Mouse (Mus musculus): Measurements from ENCODE around the gene 1700074P13Rik. TPM values are rescaled to one million over a fixed set of nuclear protein-coding genes. Genes with fewer than 3 reads are reported as not detected.
"Not testable (repeated sequence)": the region's sequence is repeated elsewhere in the genome, so short reads cannot be mapped to it uniquely, and the experiment has no call there.

1700074P13Rik gene
- not detected for total RNA-seq (2022)

DNA sequence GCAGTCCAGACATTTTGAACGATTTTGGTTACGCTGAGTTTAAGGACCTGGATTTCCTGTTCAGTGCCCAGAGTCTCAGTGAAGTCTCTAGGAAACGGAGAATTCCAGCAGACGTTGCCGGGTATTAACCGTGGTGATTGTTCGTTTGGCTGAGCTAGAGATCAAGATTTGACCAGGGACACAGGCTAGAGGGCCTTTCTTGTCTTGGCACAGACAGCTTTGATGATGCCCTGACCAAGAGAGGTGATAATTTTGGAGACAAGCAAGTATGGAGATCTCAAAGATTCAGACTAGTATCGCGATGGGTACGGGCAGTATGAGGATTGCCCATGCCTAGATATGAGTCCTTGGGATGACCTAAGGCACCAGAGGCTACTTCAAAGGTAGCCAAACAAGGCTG lies at the start of gene 1700074P13Rik:
1700074P13Rik (minus strand) TSS at position 101 of the 400 bp plus-strand sequence.
- DNase-seq (ENCODE audit: low spot score) = no peak

DNA sequence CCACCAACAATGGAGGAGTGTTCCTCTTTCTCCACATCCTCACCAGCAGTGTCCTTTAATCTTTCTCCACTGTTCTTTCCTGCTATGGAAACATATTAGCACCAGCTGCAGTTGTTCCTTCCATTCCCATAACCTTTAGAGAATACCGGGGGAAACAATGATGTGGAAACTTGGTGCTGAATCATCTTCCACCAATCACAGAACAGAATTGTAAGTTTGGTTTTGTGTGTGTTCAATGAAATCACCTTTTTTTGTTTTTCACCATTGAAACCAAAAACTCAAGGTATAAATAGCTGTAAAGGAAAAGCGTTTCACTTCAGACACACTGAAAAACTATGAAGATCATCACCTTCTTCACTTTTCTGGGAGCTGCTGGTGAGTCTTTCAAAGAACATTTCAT lies 24.1 kb upstream of the 1700074P13Rik start, which contains the start of gene 1810009J06Rik:
1810009J06Rik (plus strand) TSS at position 301 of the 400 bp plus-strand sequence.
- not testable (repeated sequence) for DNase-seq (ENCODE audit: low spot score)

DNA sequence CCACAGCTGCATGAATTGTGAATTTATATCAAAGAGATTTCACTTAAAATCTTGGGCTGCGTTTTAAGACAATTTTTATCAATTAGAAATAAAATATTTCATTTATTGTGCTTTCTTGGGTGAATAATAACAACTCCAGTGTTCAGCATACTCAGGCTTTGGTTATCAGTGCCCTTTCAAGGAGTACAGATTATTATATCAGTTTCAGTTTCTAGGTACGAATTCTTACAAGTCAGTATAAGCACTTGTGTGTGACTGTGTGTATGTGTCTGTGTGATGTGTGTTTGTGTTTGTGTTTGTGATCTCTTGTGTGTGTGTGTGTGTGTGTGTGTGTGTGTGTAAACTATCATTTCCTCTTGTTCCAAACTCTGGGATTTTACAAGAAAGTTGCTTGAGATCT lies 13.4 kb upstream of the 1700074P13Rik start:
- DNase-seq (ENCODE audit: low spot score) = no peak

DNA sequence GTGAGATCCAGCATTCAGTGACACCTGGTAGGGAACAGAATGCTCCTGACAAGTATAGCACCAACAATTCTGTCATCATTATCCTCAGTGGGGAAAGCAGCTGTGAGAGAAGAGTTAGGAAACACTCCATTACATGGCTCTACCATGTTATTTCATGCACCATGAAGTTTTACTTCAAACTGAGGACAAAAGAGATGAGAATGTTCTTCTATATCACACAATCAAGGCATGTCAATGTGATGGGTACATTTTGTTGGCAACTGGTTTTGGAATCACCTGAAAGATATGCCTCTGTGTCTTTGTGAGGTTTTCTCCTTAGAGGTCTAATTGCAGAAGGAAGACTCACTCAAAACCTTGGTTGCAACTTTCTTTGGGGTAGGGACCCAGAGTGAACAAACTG lies 11.4 kb upstream of the 1700074P13Rik start, which contains the start of gene Gm4744:
Gm4744 (minus strand) TSS at position 101 of the 400 bp plus-strand sequence.
- DNase-seq (ENCODE audit: low spot score) = no peak

DNA sequence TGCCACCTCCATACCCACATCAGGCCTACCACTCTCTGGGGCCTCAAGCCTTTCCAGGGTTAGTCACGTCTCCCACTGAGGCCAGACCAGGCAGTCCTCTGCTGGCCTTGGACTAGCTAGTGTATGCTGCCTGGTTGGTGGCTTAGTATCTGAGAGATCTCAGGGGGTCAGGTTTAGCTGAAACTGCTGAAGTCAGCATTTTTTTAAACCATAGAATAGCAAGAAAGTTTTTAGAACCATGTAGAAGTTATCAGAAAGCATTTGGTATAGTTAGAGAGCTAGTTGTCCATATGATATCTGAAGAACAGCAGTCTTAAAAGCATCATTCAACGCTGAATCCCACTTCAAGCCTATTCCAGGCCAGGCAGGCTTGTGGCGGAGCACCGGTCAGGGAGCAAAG lies 20.4 kb downstream of the 1700074P13Rik start:
- DNase-seq (ENCODE audit: low spot score) = no peak

DNA sequence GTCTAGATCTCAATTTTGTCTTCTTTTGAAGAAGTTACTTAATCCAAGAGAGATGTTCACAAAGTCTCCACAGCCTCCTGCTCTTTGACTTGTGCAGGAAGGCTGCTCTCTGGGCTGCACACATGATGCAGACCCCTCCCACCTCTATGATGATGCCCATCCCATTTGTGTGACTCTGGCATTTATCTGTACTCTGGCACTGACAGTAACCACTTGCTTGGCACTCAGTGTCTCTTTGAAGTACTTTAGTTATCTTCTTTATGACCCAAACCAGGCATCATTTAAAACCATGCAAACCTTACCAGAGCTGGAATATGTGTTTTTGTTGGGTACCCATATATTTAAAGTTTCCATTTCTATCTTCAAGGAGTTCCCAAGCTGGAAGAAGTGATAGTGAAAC lies 40.1 kb downstream of the 1700074P13Rik start, which contains the start of gene Prss58:
Prss58 (minus strand) TSS at position 101 of the 400 bp plus-strand sequence.
- no peak for DNase-seq (ENCODE audit: low spot score)

DNA sequence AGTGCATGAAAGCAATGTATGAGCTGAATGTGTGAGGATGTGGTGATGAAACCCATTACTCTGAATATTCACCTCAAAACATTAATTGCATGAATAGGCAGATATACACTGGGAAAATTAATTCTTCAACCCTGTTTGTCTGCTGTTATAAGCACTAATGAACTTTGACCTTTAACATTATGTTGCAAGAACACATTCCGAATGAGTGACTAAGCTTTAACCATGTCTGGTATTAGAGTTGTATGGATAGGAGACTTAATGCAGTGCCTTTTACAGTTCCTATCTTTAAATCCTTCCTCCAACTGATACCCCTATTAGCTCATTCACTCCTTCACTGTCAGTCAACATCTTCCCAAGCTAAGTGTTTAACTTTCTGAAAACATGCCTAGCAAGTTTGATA lies 45.6 kb downstream of the 1700074P13Rik start:
- DNase-seq (ENCODE audit: low spot score) = no peak

DNA sequence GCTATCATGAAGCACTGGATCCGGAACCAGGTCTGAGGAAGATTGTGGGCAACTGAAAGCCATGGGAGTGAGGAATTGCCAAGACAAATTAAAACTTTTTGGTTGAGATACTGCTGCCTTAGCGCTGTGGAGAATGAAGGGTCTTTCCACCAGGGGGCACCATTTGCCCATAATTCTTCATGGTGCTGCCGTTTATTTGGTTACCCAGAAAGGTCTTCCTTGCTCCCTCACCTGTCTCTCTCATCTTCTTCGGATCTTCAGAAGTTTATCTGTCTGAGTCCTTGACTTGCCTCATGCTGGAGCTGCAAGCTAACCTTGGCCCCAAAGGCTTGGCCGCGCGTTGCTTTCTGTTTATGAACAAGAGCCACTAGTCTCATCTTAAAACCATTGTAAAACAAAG lies 46.8 kb downstream of the 1700074P13Rik start:
- DNase-seq (ENCODE audit: low spot score) = peak; percentile 3

DNA sequence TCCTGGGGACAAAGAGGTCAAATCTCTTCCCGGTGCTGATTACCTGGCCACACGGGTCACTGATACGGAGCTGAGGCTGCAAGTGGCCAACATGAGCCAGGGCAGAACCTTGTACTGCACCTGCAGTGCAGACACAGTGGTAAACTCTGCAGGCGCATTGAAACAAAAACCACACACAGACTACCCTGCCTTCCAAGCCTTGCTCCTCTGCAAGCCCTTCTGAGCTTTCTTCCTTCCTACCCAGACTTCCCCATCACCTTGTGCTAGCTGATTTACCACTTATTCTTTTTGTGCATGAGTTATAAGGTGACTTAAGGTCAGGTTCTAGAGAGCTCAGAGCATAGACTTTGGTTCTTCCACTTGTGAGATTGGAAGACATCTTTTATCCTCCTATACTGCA lies 48.6 kb downstream of the 1700074P13Rik start:
- DNase-seq (ENCODE audit: low spot score) = no peak

DNA sequence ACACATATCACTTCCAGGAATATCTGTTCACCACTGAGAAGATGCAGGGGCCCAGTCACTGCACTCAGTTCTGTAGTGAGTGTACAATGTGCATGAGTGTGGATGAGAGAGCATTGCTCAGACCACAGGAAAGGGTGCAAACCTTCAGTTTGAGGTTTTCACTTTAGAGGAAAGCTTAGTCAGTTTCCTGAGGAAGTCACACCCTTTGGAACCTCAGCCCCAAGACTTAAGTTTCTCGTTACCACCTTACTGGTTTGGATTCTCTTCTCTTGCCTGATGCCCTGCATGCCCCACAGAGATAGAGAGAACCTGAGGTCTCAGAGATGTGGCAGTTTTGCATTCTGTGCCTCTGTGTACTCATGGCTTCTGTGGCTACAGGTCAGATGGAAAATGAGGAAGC lies 49.4 kb downstream of the 1700074P13Rik start:
- DNase-seq (ENCODE audit: low spot score) = no peak

DNA sequence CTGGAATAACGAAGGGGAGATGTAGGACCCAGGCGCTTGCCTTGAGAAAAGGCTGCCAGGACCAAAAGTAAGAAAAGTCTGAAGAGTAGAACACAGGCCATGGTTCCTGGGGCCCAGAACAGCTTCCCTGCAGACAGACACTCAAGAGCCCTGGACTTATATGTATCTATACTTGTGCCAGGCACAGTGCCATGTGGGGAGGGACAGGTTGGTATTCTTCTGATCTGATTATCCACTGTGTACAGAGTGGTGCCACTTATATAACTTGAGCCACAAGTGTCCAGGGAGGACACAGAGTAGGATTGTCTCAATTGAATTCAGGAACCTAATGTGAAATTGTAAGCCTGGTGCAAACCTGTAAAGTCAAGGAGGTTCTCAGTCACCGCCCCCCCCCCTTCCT lies 53.0 kb downstream of the 1700074P13Rik start, which contains the start of gene Moxd2:
Moxd2 (minus strand) TSS at position 101 of the 400 bp plus-strand sequence.
- no peak for DNase-seq (ENCODE audit: low spot score)

Other genes with a start within 250 kb of the 1700074P13Rik start
- gene Moxd2, start 53.1 kb downstream of the 1700074P13Rik start, total RNA-seq (2022) = not detected
- not detected for gene Prss58, start 40.2 kb downstream of the 1700074P13Rik start, total RNA-seq (2022)
- not detected for gene Gm4744, start 11.3 kb upstream of the 1700074P13Rik start, total RNA-seq (2022)
- not detected for gene 1810009J06Rik, start 24.2 kb upstream of the 1700074P13Rik start, total RNA-seq (2022)
- not detected for gene Gm2663, start 58.9 kb upstream of the 1700074P13Rik start, total RNA-seq (2022)
- not detected for gene 2210010C04Rik, start 95.0 kb upstream of the 1700074P13Rik start, total RNA-seq (2022)